Mouse (Mus musculus) gastrocnemius, adult 2 months (tissue): Measurements from ENCODE around the gene Ykt6. TPM values are rescaled to one million over a fixed set of nuclear protein-coding genes. Genes with fewer than 3 reads are reported as not detected.
A peak's percentile ranks its signal among the peaks of the same experiment; 100 is the strongest.
"Not testable (repeated sequence)": the region's sequence is repeated elsewhere in the genome, so short reads cannot be mapped to it uniquely, and the experiment has no call there.

Source experiments
- DNase-seq: peaks from one replicate; pipeline ENCODE4 v3.0.0; 2022
- H3K27ac ChIP-seq: fragments of 200-600 bp; 2 replicates; pipeline ENCODE4 v1.8.1; 2022; ENCODE audit warnings: mild to moderate bottlenecking
- H3K4me3 ChIP-seq: fragments of 200-600 bp; 2 replicates; pipeline ENCODE4 v1.8.1; 2022; ENCODE audit warnings: mild to moderate bottlenecking, moderate library complexity
- CTCF ChIP-seq: fragments of 200-600 bp; IDR thresholded peaks from 2 replicates; pipeline ENCODE4 v1.8.1; 2022; ENCODE audit warnings: antibody characterized with exemption, mild to moderate bottlenecking, moderate library complexity
- intact Hi-C: fragments of 180-260 bp; cut with DNase I; formaldehyde crosslinking; loops from one replicate; pipeline ENCODE4 v1.15.1; 2025
- total RNA-seq, 2 experiments: library from RNA; stranded (reverse); gene quantifications; 2 replicates each; pipeline ENCODE4 v1.2.3; 2021

Gene Ykt6
- total RNA-seq, 2 experiments from 2014 or later: 37.0 to 46.7 TPM

- intact Hi-C loops: no loop called here
- Histone ChIP-seq H3K27ac (no peak overlapping the region), H3K4me3 (no peak overlapping the region)
- DNase-seq: no peak
- no peak for TF ChIP-seq CTCF
These were observed 35.1 kb upstream of the Ykt6 start for GRCm38 (mm10) chr11:5920323-5920960.

GRCm38 (mm10) chr11:5924699-5925098 is 30.8 kb upstream of the Ykt6 start:
- Histone ChIP-seq H3K27ac (no peak overlapping the region), H3K4me3 (no peak overlapping the region)
- TF ChIP-seq CTCF: no peak
- DNase-seq: no peak
- intact Hi-C loops: no loop called here

DNA sequence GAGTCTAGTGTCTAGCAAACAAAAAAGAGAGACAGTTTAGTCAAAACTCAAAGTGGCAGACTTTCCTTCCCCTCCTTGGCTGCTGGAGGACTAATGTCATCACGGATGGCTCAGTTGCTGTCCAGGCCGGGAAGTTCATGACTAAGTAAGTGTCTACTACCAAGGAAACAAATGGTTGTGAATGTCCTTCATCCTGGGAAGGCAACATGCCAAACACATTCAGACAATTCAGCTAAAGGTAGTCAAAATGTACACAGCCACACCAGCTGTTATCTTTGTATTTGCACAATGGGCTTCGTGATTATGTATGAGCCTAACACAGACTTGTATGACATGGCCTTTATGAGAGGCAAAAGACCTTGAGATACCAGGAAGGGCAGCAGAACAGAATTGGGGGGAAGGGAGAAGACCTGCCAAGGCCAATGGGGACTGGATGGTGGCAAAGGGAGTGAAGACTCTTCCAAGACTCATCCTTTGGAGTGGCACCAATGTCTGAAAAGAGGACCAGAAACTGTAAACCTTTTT is 28.7 kb upstream of the Ykt6 start:
- Histone ChIP-seq H3K4me3 (no peak overlapping the region), H3K27ac (no peak overlapping the region)
- TF ChIP-seq CTCF: no peak
- intact Hi-C loops: no loop called here
- no peak for DNase-seq

DNA sequence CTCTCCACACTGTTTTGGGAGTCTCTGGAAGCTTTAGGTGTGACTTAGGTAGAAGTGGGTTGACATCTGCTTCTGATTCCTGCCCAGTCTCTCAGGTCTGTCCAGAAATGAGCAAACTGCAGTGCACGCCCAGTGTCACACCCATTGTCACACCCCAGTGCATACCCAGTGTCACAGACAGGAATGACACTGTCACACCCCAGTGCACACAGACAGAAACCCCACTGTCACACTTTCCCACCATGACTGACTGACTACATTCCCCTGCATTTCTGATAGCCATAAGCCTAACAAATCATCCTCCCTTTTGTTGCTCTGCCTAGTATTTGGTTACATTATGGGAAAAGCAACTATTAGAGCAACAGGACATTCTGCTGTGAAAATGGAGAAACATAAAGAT is 24.9 kb upstream of the Ykt6 start:
- no peak overlapping the region for H3K27ac ChIP-seq
- intact Hi-C loops: no loop called here
- H3K4me3 ChIP-seq: no peak overlapping the region
- no peak for DNase-seq
- no peak for TF ChIP-seq CTCF

DNA sequence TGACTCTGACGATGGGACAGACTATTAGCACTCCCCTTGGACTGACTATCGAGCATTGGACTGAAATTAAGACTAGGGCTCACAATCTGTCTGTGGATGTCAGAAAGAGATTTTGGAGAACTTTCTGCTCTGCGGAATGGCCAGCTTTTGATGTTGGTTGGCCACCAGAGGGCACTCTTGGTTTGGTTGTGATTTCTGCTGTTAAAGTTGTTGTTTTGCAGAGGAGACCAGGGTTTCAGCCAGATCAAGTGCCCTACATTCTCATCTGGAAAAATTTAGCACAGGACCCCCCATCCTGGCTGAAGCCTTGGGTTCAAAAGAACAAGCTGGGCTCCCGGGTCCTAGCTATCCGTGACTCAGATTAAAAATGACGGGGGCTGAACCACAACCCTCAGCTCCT is 23.5 kb upstream of the Ykt6 start:
- H3K27ac ChIP-seq, intact Hi-C loops, H3K4me3 ChIP-seq, DNase-seq: not testable (repeated sequence)
- peak; percentile 18; the same call in 1 of the 2 replicates for TF ChIP-seq CTCF

- H3K4me3 ChIP-seq, intact Hi-C loops, H3K27ac ChIP-seq, DNase-seq: not testable (repeated sequence)
These were observed 21.0 kb upstream of the Ykt6 start for GRCm38 (mm10) chr11:5934531-5934930.

- TF ChIP-seq CTCF: no peak
- no peak overlapping the region for H3K4me3 ChIP-seq
- intact Hi-C loops: no loop called here
- no peak overlapping the region for H3K27ac ChIP-seq
- DNase-seq: no peak
These were observed 12.5 kb upstream of the Ykt6 start for GRCm38 (mm10) chr11:5942966-5943365.

GRCm38 (mm10) chr11:5945096-5945495 is 10.4 kb upstream of the Ykt6 start:
- no peak for TF ChIP-seq CTCF
- Histone ChIP-seq H3K27ac (no peak overlapping the region), H3K4me3 (no peak overlapping the region)
- DNase-seq: no peak
- intact Hi-C loops: no loop called here

GRCm38 (mm10) chr11:5947796-5948195 is 7.7 kb upstream of the Ykt6 start:
- H3K27ac ChIP-seq: no peak overlapping the region
- intact Hi-C loops: no loop called here
- H3K4me3 ChIP-seq: no peak overlapping the region
- DNase-seq: no peak
- no peak for TF ChIP-seq CTCF

DNA sequence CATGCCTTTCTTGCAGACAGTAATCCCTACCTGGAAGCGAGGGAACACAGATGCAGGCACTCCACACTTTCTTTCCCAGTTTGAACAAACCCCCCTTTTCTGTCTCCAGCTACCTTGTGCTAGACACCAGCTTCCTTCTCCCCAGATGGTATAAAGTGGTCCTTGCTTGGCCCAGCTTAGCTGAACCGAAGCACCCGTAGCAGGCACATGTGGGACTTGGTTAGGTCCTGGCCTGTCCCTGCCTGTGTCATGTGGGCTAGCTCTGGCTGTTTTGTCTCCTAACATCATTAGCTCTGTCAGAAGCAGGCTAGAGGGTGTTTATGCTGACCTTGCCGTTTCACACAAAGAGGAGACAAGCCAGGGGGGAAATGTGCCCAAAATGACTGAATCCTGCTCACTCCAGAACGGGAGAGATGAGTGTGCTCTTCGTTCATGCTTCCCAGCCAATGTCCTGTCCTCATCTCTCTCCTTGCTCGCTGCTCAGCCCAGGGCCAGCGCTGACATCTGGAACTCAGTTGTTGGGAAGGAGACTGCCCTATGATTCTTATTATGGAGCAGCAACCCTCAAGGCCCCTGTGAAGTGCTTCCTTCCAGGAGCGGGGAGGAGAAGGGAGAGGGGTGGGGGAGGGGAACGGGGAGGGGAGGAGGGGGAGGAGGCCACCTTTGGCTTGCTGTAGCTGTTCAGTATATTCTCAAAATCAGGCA is 6.8 kb upstream of the Ykt6 start:
- no peak overlapping the region for H3K4me3 ChIP-seq
- intact Hi-C loops: no loop called here
- DNase-seq: no peak
- TF ChIP-seq CTCF: no peak
- no peak overlapping the region for H3K27ac ChIP-seq

DNA sequence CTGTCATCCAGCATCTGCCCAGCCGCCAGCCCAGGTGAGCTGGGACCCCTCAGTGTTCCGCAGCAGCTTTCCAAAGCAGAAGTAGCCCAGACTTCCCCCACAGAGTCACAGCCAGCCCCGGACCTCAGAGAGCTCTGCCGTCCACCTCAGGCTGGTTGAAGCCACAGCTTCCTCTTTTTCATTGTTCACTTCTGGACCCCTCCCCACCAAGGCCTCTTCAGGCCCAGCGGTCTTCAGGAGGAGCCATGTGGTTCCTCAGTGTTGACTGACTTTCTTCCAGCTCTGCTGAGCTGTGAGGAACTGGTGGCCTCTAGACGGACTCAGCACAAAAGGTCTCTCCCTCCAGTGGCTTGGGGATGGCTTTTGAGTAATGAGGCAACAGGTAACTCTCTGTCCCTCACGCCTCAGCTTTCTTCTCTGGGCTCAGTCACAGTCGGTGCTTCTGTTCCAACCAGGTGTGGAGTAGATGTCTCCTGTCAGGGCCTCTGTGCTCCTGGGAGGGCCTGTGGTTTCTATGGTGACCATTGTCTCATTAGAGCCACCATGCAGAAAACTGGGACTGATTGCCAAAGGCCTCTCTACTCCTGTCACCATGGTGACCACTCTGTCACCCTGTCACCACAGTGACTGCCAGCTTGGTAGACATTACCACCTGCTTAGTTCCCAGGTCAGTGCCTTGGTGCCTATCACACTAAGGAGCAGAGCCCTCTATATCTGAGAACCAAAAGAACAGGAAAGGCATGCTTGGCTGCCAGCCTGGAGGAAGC is 5.7 kb upstream of the Ykt6 start, which contains the start of gene Gck:
Gene Gck, minus strand, starts transcription at position 496 of the 767 bp plus-strand sequence.
- no peak for DNase-seq
- no peak for TF ChIP-seq CTCF
- H3K27ac ChIP-seq: no peak within 1 kb of the TSS
- intact Hi-C loops: no loop called here
- no peak within 1 kb of the TSS for H3K4me3 ChIP-seq

DNA sequence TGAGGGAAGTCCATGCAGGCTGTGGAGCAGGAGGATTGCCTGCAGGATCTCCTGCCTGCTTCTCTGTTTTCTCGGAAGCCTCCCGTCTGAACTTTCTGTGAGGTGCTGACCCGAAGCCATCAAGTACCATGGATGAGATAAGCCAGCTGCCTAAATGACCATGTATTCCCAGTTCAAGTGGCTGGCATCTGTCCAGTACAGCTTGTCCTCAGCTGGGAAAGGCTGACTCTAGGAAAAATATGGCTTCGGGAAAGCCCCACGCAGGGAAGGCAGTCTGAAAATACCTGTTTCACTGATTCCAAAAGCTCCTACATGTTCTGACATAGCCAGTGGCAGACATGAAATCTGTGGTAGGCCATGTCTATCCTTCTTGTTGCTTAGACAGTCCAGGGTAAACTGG is 3.0 kb upstream of the Ykt6 start:
- no peak overlapping the region for H3K27ac ChIP-seq
- intact Hi-C loops: no loop called here
- no peak overlapping the region for H3K4me3 ChIP-seq
- no peak for DNase-seq
- no peak for TF ChIP-seq CTCF

DNA sequence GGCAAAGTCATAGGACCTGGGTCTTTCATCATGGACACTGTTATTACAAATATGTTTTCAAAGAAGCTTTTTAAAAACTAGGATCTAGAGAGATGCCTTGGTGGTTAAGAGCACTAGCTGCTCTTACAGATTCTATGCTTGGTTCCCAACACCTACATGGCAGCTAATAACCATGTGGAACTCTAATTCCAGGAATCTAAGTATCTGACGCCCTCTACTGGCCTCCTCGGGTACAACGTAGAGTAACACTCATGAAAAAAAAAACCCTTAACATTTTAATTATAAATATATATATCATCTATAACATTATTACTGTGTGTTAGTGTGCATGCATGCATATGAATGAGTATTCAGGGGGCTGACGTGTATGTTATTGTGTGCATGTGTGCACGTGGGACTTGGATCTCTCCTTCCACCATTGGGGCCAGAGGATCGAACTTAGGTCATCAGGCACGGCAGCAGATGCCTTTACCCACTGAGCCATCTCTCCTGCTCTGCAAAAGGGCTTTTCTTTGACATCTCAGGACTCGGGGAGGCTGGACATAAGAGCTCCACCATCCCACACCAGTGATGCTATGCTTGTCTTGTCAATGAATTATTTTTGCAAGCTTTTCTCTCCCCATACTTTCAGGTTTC is 2.2 kb upstream of the Ykt6 start:
- peak; percentile 62 for TF ChIP-seq CTCF
- intact Hi-C loops: no loop called here
- H3K4me3 ChIP-seq: no peak overlapping the region
- DNase-seq: no peak
- H3K27ac ChIP-seq: no peak overlapping the region
